Mouse (Mus musculus) embryo, embryonic 11 days (tissue): ENCODE data around the gene Tmem273.
A peak's percentile ranks its signal among the peaks of the same experiment; 100 is the strongest.

Experiments
- DNase-seq: peaks from one replicate; pipeline ENCODE4 v3.0.0-alpha.2; 2015

Tmem273 gene

DNA sequence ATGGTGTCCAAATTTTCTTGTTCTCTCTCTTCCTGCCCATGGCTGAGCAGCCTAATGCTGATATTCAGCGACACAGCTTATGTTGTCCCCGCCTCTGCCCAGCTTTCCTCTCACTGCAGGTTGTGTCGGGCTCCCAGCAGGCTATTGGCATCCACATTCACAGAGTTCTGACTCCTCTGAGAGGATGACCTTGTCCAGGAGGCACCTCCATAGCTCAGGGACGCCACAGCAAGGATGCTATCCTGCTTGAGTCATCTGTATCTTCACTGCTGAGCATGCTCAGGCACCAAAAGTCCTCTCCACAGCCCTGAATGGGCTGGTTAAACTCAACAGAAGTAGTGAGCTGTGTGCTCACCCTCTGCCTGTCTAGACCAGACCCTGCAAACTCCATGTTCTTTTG, 29.2 kb downstream of the Tmem273 start:
- no peak for DNase-seq

DNA sequence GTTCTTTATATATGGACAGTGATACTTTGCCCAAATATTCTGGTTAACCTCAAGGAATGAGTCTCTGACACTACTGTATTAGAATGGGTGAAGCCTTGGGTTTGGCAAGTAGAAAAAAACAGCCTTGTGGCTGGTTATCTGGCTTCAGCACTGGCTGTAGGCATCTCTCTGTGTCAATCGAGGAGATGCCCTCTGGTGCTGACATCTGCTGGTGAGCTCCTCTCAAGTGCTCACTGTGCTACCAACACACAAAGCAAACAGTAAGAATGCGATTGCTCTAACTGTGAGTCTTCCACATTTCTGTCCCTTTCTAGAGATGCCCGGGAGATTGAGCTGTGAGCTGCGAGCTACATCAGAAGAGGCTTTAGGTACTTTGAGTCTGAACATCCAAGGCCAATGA, 30.8 kb downstream of the Tmem273 start:
- DNase-seq, result no peak

DNA sequence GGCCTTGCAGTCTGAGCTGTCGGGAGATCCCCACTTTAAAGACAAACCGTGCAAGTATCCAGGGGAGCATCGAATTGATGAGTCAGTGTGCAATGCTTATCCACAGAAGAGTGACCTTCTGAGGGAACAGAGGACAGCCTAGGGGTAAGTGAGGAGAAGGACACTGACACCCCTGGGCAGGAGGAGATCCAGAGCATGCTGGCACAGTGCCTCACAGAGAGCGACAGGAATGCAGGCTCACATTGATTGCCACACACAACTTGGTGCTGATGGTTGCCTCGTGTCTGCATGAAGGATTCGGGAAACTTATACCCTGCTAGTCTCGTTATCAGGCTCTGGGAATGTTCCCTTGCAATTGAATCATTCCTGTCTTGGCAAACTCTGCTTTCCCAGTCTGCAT, 31.5 kb downstream of the Tmem273 start:
- no peak for DNase-seq

DNA sequence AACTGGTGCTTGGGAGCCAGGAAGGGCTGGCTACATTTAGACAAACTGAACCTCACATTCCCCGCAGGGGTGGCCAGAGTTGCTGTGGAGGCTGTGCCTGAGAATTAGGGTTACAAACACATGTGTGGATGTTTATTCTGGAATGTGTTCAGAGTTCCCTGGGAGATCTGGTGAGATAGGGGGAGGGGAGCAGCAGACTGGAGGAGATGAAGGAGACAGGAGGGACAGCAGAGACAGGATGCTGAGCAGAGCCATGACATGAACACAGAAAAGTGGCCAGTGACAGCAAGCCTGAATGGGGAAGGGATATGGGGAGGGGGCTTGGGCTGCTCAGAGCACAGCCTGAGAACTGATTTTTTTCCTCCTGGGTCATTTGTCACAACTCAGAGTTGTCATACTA, 33.5 kb downstream of the Tmem273 start:
- peak; percentile 11 for DNase-seq

DNA sequence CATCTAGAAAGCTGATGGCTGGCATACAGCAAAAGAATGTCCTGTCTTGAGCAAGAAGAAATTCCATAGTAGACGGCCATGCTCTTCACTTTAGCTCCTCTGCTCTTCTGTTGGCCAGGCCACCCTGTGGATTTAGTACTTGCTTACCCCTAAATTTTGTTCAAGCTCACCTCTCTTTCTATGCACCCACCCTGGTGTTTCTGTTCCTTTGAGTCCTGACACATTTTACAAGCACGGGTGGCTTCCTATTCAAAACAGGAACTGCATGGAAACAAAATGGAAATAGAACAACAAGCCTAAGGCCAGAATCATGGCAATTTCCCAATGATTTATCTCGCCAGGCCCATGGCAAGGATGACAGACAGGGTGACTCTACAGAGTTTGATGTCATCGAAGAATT, 37.0 kb downstream of the Tmem273 start:
- no peak for DNase-seq

DNA sequence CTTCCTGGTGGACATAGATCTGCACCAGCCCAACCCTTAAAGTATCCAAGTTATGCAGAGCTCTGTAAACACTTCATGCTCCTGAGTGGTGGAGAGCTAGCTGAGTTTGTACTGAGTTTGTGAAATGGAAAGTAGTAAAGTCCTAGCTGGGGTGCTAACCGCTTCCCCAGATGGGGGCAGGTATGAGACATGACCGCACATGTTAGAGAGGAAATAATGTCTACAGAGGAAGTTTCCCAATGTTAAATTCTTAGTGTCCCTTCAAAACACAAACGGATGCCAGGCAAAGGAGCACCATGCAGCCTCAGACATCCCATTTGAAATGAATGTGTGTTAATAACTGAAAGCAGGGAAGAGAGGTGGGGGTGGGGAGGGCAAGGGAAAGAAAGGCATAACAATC, 38.1 kb downstream of the Tmem273 start:
- DNase-seq, result no peak

DNA sequence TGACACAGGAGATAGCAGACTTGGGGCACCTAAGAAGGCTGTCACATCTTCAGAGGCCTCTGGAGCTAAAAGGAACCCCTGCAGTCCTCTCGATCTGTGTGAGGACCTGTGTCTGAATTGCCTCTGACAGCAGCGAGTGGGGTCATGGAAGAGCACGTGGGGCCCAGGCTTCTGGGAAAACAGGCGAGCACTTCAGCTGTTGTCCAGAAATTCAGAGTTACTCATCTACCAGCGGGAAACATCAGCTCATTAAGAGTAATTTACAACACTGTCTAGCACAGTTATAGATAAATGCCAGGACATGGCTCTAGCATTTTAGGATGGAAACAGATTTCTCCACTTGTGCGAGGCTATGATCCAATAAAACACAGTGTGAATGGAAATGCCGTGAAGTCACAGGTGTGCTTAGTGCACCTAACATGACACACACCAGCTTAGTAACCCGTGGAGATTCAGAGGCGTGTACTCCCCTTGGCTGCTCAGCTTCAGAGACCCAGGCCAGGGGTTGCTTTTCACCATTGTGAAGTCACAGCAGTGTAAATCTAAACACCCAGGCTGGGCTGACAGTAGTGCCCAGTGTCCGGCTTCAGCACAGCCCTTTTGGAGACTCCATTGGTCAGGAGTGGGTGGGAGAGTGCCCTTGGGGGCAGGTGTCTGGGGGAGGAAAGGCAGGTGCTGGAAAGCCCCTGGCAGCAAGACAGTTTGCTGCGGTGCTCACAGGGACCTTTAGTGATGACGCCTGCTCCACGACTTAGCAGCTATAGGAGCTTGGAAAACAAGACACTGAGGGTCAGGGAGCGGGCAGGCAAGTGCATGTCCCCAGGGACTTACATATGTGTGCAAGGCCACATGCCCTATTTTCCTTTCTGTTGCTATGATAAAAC, 38.7 kb downstream of the Tmem273 start:
- peak; percentile 8 for DNase-seq

DNA sequence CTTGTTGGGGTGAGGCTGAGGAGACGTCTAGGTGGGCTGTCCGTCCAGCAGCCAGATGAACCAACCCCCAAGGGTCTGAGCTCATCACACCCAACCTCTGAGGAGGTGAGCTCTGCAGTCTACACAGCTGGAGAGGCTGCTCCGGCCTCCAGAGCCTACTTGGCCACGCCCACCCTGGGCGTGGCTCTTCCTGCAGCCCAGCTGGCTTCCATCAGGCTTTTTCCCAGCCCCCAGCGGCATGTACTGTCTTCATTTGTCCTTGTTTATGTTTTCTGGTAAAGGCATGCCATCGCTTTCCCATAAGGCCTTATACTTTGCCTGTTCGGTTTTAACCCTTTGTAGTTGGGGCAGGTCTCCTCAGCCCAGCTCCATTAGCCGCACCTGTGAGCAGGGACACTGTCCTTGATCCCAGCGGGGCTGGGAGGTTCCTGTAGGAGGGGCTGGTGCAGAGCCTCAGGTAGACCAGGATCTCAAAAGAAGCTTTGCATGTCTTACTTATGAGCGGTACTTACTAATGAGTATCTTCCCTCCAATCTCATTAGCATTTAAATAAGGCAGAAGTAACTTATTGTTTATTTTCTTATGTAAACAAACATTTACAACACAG, 39.8 kb downstream of the Tmem273 start:
- DNase-seq, result peak; percentile 90

DNA sequence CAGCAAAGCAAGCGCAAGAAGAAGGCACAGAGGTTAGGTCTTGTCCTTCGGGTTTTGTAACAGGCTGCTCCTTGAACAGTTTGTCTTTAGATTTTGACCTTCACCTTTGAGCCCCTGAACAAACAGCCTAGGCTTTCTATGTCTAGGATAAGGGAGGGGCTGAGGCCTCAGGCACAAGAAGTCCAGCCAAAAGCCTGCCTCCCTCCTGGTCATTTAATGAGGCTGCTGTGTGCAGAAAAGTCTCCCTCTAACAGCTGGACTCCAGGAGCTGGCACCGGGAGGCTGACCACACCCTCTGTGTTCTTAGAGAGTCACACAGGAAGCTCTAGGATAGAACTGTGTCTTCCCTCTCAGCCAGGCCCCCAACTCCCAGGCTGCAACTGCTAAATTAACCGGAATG, 41.4 kb downstream of the Tmem273 start:
- DNase-seq, result no peak

DNA sequence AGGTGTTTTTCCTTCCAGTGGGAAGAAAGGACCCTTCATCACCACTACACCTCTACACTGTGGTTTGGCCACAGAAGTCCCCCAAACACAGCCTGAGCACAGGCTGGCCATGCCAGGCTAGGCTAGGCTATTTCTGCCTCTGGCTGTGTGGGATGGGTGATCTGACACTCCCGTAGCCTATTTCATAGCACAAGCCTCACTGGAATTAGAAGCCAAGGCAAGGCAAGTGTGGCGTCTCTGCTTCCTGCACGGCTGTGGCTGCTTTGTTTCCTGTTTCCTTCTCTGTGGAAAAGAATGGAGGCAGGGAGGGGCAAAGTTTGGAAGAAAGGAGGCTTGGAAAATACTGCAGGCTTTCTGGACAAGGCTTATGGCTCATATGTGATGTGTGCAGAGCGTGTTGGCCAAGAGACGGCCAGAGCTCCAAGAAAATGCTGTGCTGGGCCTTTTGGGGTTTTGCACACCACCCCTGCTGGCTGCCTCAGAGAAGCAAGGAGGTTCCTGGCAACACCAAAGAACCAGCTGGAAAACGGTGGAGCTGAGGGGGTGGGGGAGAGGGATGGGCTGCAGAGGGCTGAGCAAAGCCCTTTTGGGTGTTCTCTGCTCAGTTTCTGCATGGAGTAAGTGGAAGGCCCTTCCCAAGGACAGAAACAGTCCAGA, 42.4 kb downstream of the Tmem273 start:
- DNase-seq, result no peak

DNA sequence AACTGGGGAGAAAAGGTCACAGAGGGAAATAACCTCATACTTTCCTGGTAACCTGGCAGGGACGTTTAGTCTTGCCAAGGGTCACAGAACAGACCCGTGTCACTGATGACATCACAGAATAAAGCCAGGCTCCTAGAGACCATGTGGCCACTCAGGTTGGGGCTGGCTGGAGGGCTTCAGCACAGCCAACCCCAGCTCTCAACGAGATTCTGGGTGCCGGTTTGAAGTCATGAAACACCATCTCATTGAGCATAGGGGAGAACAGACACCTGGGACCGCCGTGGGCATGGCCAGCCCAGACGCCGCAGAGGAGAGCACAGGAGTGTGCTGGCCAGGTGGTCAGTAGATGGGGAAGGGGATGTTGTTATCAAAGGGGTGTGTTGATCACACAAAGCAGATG, 48.1 kb downstream of the Tmem273 start, which contains the start of gene Fam170b:
Gene Fam170b, plus strand, starts transcription at position 116 of the 400 bp plus-strand sequence.
- no peak for DNase-seq

DNA sequence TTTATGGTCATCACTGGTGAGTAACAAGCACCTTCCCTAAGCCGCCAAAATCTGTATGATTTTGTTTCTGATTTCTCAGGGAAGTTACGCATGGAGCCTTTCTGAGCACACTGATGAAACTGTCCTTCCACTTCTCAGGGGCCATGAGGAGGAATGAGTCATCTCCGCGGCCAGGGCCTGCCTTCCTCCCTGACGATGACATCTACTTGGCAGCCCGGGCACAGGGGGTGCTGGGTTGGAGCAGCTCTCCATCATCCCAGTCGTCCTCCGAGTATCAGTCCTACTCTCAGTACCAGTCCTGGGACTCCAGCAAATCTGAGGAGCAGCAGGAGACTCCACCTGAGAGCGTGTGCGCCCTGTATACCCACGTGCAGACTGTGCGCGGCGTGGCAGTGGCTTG, 49.4 kb downstream of the Tmem273 start:
- no peak for DNase-seq

DNA sequence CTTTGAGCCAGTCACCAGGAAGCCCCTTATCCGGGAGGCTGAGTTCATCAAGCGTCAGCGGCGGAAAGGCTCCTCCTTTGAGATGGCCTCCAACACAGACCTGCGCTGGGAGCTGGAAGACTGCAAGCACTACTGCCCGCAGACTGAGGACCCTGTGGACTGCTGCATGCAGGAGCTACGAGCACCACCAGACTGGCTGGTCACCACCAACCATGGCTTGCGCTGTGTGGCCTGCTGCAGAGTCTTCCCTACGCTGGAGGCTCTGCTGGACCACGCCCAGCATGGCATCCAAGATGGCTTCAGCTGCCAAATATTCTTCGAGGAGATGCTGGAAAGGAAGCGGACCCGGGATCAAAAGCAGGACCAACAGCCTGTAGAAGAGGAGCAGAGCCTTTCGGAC, 49.8 kb downstream of the Tmem273 start:
- DNase-seq, result no peak

DNA sequence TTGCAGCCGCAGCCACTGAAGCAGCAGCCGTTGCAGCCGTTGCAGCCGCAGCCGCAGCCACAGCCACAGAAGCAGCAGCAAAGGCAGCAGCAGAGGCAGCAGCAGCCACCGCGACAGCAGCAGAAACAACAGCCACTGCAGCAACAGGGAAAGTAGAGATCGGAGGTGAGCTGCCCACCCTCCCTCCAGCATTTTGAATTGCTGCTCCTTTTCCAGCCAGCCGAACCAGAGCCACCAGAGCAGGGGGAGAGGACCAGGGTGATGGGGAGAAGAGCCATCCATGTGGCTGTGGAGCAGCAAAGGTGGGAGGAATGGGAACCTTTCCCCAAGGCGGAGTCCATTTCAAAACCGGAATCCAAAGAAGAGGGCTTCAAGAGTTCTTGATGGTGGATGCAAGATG, 50.4 kb downstream of the Tmem273 start:
- no peak for DNase-seq

DNA sequence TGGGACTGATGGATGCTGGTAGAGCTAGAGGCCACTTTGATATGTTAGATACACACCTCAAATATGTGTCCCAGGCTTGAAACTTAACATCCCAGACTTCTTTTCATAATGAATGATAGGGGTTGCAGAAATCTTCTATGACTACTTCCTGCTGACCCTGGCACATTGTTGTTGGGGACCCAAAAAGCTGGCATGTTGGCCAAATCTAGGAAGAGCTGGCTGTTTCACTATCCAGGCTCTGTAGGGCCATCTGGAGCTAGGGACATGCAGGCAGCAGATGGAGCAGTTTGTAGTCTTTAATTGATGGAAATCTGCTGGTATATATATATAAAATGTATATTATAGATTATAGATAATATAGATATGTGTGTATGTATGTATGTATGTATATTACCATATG, 56.3 kb downstream of the Tmem273 start:
- no peak for DNase-seq

DNA sequence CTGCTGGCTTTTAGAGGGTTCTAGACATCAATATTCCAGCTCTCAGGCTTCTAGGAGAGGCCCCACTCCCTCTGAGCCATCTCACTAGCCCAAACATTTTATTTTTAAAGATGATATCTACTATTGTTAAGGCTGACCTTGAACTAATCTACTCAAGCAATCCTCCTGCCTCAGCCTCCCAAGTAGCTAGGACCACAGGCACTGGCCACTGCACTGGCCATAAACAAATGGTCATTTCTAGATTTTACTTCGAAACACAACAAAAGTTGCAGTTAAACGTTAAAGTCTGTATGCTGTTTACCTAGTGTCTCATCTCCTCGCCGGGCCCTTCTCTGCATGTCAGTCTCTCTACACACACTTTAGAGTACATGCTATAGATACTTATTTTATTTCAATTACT, 68.3 kb downstream of the Tmem273 start:
- DNase-seq, result no peak

DNA sequence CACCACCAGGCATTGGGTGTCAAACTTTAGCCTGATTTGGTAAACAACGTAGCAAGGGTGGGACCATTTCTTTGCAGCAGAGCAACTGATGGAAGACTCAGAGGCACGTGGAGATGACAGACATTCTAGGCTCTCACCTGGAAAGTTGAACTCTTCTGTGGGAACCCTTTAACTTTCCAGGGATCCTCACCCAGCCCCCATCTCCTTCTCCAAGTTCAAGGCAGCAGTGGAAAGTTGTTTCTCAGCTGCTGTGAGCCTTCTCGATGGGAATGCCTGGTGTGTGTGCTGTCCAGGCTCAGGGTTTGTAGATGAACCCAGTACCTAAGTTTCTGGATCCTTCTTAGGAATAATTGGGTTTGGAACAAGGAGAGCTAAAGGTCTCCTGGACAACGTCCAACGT, 70.5 kb downstream of the Tmem273 start:
- no peak for DNase-seq

DNA sequence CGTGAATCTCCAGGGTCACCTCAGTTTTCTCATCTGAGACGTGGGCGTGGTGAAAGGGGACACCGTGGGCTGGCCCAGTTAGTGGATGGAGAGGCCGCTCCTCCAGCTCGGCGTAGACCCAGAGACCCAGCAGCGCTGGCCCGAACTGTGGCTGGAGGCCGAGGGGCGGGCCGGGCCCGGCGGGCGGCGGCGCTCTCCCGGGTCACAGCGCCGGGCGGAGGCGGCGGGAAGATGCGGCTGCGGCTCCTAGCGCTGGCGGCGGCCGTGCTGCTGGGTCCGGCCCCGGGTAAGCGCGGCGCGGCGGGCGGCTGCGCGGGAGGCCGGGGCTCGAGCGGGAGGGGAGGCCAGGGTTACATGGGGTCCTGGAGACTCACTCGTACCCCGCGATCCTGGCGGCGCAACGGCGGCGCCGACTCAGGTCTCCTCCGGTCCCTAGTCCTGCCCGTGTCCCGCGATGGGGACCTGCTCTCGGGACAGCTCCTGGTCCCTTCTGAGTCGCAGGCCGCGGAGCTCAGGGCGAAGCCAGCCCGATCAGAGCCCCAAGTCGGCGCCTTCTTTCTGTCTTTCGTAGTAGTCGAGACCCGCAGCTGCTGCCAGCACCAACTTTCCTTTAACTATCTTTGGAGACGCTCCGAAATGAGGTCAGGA, 71.0 kb downstream of the Tmem273 start, which contains the start of gene Vstm4:
Gene Vstm4, plus strand, starts transcription at position 76 of the 648 bp plus-strand sequence.
- DNase-seq, result peak; percentile 78

DNA sequence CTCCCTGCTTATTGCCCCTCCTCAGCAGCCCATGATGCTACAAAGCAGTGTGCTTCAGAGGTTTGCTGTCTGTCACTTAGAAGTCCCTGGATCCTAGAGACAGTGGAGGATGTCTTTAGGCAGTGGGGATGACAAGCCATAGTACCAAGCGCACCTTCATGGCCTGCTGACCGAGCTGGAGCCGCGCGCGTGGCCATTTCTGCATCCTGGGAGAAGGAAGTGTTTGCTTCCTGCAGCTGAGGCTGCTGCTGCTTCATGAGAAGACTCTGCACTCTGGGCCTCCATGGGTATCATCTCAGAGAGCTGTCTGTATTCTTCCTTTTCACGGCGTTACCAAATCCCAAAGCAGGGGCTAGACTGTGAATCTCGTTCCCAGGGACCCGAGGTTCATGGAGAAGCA, 72.6 kb downstream of the Tmem273 start:
- DNase-seq, result no peak

DNA sequence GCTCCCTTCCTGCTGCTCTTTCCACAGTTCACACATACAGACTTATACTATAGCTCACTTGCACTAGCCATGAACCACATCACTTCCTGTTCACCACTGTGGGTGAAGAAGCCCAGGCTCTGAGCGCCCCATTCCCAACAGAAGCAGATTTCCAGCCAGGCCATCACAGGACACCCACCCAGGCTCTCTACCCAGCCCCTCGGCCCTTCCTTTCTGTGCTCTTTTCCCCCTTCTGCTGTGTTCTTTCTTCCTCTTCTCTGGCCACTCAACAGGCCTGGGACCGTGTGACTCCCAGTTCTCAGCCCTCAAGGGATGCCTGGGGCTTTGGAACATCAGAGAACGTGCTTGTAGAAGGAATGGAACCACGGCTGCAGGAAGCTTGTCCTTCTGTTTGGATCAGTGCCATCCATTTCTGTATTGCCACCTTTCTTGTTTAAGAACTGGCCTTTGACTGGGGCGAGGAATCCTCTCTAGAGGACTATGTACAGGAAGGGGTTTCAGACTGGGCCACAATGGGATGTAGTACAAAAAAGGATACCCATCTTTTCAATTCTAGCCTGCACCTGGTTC, 73.3 kb downstream of the Tmem273 start:
- no peak for DNase-seq

DNA sequence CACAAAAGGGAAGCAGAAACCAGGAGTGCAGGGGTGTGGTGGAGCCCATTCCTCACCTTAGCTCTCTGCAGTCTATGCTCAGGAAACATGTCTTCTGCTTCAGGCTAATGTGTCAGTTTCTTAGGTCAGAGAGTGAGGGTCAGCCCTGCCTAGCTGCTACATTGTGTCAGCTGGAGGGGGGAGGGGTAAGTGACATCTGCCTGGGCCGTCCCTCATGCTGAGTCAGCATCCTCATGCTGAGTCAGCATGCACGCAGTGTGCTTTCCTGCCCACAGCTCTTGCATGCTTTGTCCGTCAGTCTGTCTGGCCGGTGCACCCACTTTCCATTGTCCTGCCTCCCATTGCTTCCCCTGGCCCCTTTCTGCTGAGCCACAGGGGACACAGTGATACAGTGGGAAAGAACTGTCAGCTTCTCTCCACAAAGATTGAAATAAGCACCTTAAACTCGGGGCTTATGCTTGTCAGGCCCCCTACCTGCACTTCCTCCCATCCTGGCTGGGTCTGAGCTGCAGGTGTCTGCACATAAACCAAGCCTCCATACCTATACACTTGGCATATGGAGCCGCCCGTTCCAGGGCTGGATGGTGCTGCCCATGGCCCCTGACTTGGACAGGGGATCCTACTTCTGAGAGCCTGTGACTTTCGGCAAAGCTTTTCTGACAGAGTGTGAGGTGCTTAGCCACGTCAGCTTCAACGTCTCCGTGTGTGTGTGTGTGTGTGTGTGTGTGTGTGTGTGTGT, 74.2 kb downstream of the Tmem273 start:
- peak; percentile 59 for DNase-seq

DNA sequence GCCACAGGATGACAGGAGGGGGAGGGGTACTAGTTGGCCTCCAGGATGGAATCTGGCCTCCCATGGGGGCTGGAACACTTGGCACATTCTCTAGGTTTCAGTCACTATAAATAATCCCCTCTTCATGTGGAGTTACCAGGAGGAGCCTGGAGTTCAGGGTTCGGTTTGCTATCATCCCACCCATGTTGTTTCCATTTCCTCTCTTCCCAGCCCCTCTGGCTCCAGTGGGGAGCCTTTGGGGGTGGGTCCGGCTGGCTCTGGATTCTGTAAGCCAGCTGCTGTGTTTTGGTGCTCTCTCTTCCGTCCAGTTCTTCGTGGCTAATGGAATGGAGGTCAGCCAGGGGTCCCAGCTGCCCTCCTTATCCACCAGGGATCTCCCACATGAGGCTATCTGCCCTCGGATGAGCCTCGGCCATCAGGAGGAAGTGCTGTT, 75.4 kb downstream of the Tmem273 start:
- DNase-seq, result peak; percentile 45
